Mouse (Mus musculus) kidney, adult 11 months (tissue): ENCODE measurements at regions not wholly inside any gene's neighbourhood (a gene's known extent, or its start where the extent isn't known, plus 50 kb on each side); places are given as distances from the start of the nearest gene placed in this dataset.

Experiments
- DNase-seq: peaks from one replicate; pipeline ENCODE4 v3.0.0; 2022

DNA sequence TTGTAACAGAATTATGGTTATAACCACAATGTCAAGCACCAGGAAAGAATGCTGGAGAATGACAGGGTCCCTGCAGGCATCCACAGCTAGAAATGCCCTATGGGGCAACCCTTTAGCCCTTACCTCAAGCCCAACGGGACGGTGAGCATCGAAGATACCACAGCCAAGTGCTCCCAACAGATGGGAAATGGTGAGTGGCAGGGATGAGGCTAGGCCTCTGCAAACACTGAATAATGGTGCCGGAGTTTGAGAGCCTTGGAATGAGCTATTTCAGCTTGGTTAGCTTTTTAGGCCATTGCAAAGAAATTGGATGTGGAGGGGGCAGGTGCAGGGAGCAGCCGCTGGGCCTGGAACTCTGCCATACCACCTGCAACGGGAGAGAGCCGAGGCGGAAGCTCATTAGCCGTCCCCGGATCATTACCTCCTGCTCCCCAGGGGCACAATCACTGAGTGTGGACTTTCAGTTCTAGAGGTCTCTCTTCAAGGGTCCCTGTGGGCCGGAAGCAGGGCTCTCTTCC is 117.9 kb downstream of the Usp31 start:
- DNase-seq = peak; percentile 25

DNA sequence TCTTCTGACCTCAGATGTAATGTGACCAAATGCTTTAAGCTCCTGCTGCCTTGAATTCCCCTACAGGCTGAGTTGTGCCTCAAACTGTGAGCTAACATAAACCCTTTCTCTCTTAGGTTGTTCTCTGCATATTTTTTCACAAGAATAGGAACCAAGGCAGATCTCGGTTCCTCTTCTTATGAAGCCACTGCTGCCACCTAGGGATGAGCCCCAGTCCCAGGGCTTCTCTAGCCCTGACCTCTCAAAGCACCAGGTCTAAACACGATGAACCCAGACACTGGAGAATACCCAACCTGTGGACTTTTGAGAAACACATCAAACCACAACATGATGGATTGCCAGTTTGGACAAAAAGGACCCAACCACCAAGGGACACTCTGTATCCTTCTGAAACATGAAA is 119.3 kb downstream of the Usp31 start:
- no peak for DNase-seq

DNA sequence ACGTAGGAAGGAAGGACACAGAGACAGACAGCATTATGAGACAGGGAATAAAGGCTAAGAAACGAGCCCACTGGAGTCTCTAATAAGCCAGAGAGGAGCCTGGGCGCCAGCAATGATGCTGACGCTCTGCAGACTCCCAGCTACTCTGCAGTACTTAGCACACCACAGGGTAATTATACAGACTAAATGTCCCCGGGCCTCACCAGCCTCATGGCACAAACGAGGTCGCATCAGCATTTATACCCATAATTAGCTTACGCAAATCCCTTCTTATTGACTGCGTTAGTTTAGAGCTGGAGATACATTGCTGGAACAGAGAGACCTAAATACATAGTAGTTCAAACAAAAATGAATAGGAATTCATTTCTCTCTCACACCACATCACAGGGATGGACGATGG is 121.3 kb downstream of the Usp31 start:
- DNase-seq = no peak

DNA sequence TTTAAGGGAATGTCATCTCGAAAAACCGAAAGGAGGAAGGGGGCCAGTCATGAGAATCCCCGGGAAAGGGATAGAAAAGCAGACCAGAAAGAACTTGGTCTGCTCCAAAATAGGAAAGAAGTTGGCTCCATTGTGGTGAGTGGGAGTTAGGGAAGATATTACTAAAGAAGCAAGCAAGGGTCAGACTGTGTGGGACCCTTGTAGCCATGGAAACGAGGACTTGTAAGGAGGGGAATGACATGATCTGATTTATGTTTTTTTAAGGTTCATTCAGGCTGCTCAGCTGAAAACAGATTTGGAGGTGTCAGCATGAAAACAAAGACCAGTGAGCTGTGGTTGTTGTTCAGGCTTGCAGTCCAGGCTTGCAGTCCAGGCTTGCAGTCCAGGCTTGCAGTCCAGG is 127.6 kb downstream of the Usp31 start:
- no peak for DNase-seq

DNA sequence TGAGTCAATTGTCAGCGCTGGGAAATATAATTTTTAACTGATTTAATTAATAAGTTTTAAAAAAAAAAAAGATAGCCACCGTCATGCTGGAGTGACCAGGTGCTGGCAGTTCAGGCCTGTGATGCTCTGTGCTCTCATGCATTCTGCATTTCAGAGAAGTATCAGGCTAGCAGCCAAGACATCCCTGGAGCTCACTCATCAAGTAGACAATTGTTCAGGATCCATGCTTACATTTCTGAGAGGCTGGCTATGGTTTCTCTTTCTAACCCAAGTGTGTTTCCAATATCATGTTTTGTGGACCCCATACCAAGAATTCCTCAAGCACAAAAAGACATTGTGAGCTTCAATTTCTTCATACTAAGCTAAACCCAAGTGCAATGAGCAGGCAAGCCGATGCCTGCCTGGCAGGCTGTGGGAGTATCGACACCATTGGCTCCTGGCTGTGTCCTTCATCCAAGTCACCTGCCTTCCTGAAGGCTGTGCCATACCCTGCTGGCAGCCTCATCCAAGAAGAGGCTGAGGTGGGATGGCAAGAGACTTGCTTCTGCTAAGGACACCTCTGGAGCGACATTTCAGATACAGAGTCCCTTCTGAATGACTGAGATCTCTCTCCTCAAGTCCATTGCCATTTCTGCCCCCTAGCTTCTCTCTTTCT is 134.2 kb downstream of the Usp31 start:
- no peak for DNase-seq

DNA sequence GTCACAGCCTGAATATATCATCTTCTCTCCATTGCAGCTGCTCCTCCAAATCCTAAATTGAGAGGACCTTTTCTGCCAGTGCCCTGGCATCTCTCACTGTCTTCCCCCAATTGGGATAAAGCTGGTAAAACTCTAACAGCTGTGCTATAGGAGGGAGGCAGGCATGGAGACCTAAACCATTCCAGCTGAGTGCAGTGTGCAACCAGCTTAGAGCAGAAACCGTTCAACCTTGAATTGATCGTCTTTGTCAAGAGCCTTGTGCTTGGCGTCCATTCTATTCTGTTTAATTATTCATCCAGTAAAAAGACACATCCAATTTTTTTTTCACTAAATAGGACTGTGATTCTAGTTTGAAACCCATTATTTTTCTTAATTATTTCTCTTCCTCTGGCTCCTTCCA is 135.3 kb downstream of the Usp31 start:
- no peak for DNase-seq

DNA sequence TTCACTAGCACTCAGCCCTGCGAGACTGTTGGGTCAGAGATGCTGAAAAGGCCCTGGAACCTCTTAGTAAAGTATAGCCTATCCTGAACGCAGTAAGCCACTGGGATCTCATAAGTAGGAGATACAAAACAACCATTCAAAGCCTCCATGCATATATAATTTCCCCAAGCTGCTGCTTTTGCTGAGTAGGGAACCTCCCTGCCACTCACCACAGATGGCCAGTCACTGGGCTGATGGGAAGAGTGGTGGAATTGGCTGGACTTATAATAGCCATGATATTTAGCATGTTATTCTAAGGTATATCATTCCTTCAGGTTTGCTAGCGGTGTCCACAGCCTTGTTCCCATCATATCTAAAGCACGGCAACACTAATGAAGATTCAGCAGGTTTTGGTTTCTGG is 135.8 kb downstream of the Usp31 start:
- no peak for DNase-seq

DNA sequence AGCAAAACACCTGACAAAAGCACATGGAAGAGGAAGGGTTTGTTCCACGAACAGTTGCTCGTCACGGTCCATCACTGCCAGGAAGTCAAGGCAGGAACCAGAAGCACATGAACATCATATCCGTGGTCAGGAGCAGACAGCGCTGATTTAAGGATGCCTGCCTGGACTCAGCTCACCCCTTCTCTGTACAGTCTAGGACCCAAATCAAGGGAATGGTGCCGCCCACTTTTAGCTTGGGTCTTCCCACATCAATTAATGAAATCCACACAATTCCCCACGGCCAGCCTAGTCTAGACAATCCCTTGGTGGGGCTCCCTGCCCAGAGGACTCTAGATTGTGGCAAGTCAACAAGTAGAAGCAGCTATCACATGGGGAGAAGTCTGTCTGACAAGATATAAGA is 137.8 kb downstream of the Usp31 start:
- no peak for DNase-seq

DNA sequence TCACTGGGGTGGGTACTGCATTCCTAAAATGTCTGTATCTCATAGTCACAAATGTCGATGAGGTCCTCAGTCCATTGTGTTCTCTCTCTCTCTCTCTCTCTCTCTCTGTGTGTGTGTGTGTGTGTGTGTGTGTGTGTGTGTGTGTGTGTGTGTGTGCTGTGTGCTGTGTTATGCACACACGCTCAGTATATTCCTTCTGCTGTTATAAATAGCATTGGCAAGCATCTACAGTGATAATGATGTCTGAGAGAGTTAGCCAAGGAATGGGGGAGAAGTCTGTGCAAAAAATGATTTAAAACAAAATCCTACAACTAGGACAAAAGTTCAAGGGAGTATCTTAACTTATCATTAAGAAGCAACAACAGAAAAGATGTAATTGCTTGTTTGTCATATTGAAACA is 139.0 kb downstream of the Usp31 start:
- no peak for DNase-seq

DNA sequence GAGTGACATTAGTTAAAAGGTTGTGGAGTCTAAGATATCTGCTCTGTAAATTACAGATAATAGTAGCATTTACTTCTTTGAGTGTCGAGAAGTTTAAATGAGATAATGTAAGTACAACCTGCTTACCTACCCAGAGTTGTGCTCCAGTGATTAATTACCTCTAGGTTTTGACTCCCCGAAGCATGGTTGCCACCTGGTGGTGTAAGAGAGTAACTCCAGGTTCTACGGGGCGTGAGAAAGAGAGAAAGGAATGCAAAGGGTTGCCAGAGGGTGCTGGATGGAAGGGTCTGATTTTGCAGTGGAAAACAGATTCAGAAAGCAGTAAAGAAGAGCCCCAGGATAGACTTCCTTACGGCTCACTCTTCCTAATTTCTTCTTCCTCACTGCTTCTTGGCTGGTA is 143.5 kb downstream of the Usp31 start:
- peak; percentile 6 for DNase-seq

DNA sequence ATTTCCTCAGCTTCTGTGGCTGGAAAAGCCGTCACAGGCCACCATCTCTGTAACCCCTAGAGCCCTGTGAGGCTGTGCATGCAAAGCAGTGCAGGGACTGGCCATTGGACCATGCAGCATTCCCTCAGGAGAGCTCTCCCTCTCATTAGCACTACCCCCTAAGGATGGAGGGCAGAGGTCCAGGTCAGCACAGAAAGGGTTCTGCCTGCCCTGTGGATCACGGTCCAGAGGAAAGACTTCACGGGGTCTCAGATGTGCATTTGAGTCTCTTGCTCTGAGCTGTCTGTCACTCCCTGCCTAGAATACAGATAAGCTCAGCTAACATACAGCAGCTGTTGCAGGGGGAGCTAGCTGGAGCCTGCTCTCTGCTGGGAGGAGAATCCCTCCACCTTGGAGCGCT is 151.6 kb downstream of the Usp31 start:
- DNase-seq = no peak
